Comparison of ENCODE assay signal across 19 mouse cellular contexts in genomic region chr7:130015375-130016014, GRCm38 (mm10).
A peak's percentile ranks its signal among the peaks of the same experiment; 100 is the strongest.
DNase-seq lines count a peak whose midpoint lies in the region; ATAC-seq and TF ChIP-seq lines count a peak whose summit lies in the region.
"Had no signal": no experiment of that assay in that cellular context is flagged by ENCODE, and none has a peak within 500 bp of the region (broad histone marks: within the 10 kb centered on the region; RNA-seq: fewer than 3 reads in every experiment).

No protein-coding gene starts in this region.

- H3K9me3 ChIP-seq in heart, embryonic 13.5 days: no peaks in the 10 kb centered on the region
- no peaks in the 10 kb centered on the region for H3K9me3 ChIP-seq in embryonic facial prominence, embryonic 13.5 days
- H3K9me3 ChIP-seq in limb, embryonic 13.5 days: no peaks in the 10 kb centered on the region
- no peaks in the 10 kb centered on the region for H3K9me3 ChIP-seq in midbrain, embryonic 10.5 days (replicated peaks)
- H3K9me3 ChIP-seq: hindbrain, embryonic 13.5 days; midbrain, embryonic 13.5 days had no signal

- peak overlapping the region; percentile 79 for H3K27ac ChIP-seq in heart, embryonic 13.5 days (replicated peaks)
- H3K27ac ChIP-seq in liver, adult 2 months (replicated peaks; ENCODE audit: insufficient read depth, low read depth, low read length): no peak overlapping the region
- peak overlapping the region; percentile 81 for H3K27ac ChIP-seq in embryonic facial prominence, embryonic 13.5 days
- H3K27ac ChIP-seq in limb, embryonic 13.5 days: peak overlapping the region; percentile 55
- no peak overlapping the region for H3K27ac ChIP-seq in midbrain, embryonic 10.5 days (replicated peaks)
- H3K27ac ChIP-seq: hindbrain, embryonic 13.5 days; midbrain, embryonic 13.5 days had no signal

- H3K9ac ChIP-seq in heart, embryonic 13.5 days: no peak overlapping the region
- H3K9ac ChIP-seq in liver, adult 2 months (ENCODE audit: low read depth, low read length): no peak overlapping the region
- no peak overlapping the region for H3K9ac ChIP-seq in embryonic facial prominence, embryonic 13.5 days
- no peak overlapping the region for H3K9ac ChIP-seq in limb, embryonic 13.5 days
- H3K9ac ChIP-seq: forebrain, postnatal 0 days; hindbrain, embryonic 13.5 days; midbrain, embryonic 13.5 days had no signal

- ATAC-seq in heart, embryonic 13.5 days (ENCODE audit: extremely low read depth, insufficient number of reproducible peaks, low FRiP score, low TSS enrichment): no peak
- ATAC-seq in embryonic facial prominence, embryonic 13.5 days (ENCODE audit: insufficient number of reproducible peaks, insufficient read depth, low FRiP score, low TSS enrichment, low read depth): no peak
- ATAC-seq in limb, embryonic 13.5 days (ENCODE audit: low FRiP score, low read depth): no peak
- ATAC-seq: forebrain, postnatal 0 days; midbrain, embryonic 13.5 days had no signal

- no peak for TF ChIP-seq POLR2A in liver, adult 2 months (IDR thresholded peaks at IDR 0.05; ENCODE audit: extremely low read depth, insufficient read depth, low read length)

- no peak for TF ChIP-seq CTCF in liver, adult 2 months (IDR thresholded peaks at IDR 0.05; ENCODE audit: low read depth, low read length)

- H3K4me2 ChIP-seq in heart, embryonic 13.5 days: no peak overlapping the region
- no peak overlapping the region for H3K4me2 ChIP-seq in embryonic facial prominence, embryonic 13.5 days
- H3K4me2 ChIP-seq in limb, embryonic 13.5 days (replicated peaks): no peak overlapping the region
- H3K4me2 ChIP-seq: hindbrain, embryonic 13.5 days; midbrain, embryonic 13.5 days had no signal

- 30% methylated on average over 5 of the region's 5 CpGs for WGBS in heart, embryonic 13.5 days
- 59% methylated on average over 5 of the region's 5 CpGs for WGBS in liver, adult 2 months
- 30% methylated on average over 5 of the region's 5 CpGs for WGBS in embryonic facial prominence, embryonic 13.5 days
- 39% methylated on average over 5 of the region's 5 CpGs for WGBS in limb, embryonic 13.5 days
- 79% methylated on average over 5 of the region's 5 CpGs for WGBS in midbrain, embryonic 10.5 days

- no peaks in the 10 kb centered on the region for H3K27me3 ChIP-seq in heart, embryonic 13.5 days (replicated peaks)
- H3K27me3 ChIP-seq in liver, adult 2 months (ENCODE audit: control insufficient read depth, insufficient read depth, low read length): no peaks in the 10 kb centered on the region
- H3K27me3 ChIP-seq in embryonic facial prominence, embryonic 13.5 days: no peaks in the 10 kb centered on the region
- H3K27me3 ChIP-seq in limb, embryonic 13.5 days: no peaks in the 10 kb centered on the region; the same call in none of the 2 replicates
- peaks cover 5% of the 10 kb centered on the region; the same call in 1 of the 2 replicates for H3K27me3 ChIP-seq in midbrain, embryonic 10.5 days (ENCODE audit: low read depth, poor library complexity, severe bottlenecking)
- H3K27me3 ChIP-seq: hindbrain, embryonic 13.5 days; midbrain, embryonic 13.5 days had no signal

- intact Hi-C loops in gastrocnemius, postnatal 36 days (cut with DNase I): no loop called here

- H3K4me1 ChIP-seq in heart, embryonic 13.5 days: peaks cover 46% of the 10 kb centered on the region
- H3K4me1 ChIP-seq in liver, adult 2 months (ENCODE audit: control insufficient read depth, insufficient read depth, low read length): no peaks in the 10 kb centered on the region
- peaks cover 49% of the 10 kb centered on the region for H3K4me1 ChIP-seq in embryonic facial prominence, embryonic 13.5 days
- H3K4me1 ChIP-seq in limb, embryonic 13.5 days: peaks cover 42% of the 10 kb centered on the region
- H3K4me1 ChIP-seq in midbrain, embryonic 10.5 days: peaks cover 9% of the 10 kb centered on the region
- H3K4me1 ChIP-seq: hindbrain, embryonic 13.5 days; midbrain, embryonic 13.5 days had no signal

- no peak for DNase-seq in heart, adult 18-20 months
- DNase-seq in liver, adult 2 months (ENCODE audit: extremely low read depth, low read depth, low spot score): peak; percentile 51
- DNase-seq in liver: no peak
- DNase-seq in midbrain, embryonic 10.5 days (ENCODE audit: low spot score): no peak
- DNase-seq in gastrocnemius, postnatal 36 days: no peak
- DNase-seq: adrenal gland, postnatal 36 days; cerebellum, postnatal 10 days; forebrain, postnatal 0 days; gastrocnemius, postnatal 14 days; kidney, adult 9 months; layer of hippocampus, adult 9-11 months; right cerebral cortex, postnatal 14 days; thymus, postnatal 14 days had no signal

- H3K4me3 ChIP-seq in heart, embryonic 13.5 days: no peak overlapping the region
- no peak overlapping the region for H3K4me3 ChIP-seq in liver, adult 2 months (ENCODE audit: insufficient read depth, low read depth, low read length)
- no peak overlapping the region for H3K4me3 ChIP-seq in embryonic facial prominence, embryonic 13.5 days
- no peak overlapping the region for H3K4me3 ChIP-seq in limb, embryonic 13.5 days
- H3K4me3 ChIP-seq in midbrain, embryonic 10.5 days: no peak overlapping the region
- H3K4me3 ChIP-seq: hindbrain, embryonic 13.5 days; midbrain, embryonic 13.5 days had no signal

- H3K79me2 ChIP-seq in liver, adult 2 months (ENCODE audit: control insufficient read depth, insufficient read depth, low read length): no peaks in the 10 kb centered on the region

- H3K36me3 ChIP-seq in heart, embryonic 13.5 days: no peaks in the 10 kb centered on the region
- H3K36me3 ChIP-seq in liver, adult 2 months (ENCODE audit: control insufficient read depth, insufficient read depth, low read length): no peaks in the 10 kb centered on the region
- H3K36me3 ChIP-seq in embryonic facial prominence, embryonic 13.5 days: no peaks in the 10 kb centered on the region
- no peaks in the 10 kb centered on the region for H3K36me3 ChIP-seq in limb, embryonic 13.5 days
- H3K36me3 ChIP-seq in midbrain, embryonic 10.5 days: no peaks in the 10 kb centered on the region
- H3K36me3 ChIP-seq: G1E; hindbrain, embryonic 13.5 days; midbrain, embryonic 13.5 days had no signal

Comparison
In these comparisons a context has a peak if more than half of its experiments do, and no peak if none do; other contexts are left out.
1. H3K27ac ChIP-seq: peak in heart, embryonic 13.5 days (single experiment), embryonic facial prominence, embryonic 13.5 days (single experiment) and limb, embryonic 13.5 days (single experiment); none in liver, adult 2 months (single experiment) and midbrain, embryonic 10.5 days (single experiment).